Mouse (Mus musculus) forebrain, postnatal 0 days (tissue): ENCODE measurements around the gene Wdr74. TPM values are rescaled to one million over a fixed set of nuclear protein-coding genes. Genes with fewer than 3 reads are reported as not detected.

Experiments
- ATAC-seq: fragments of 200-750 bp; cut with Nextera tagmentation; 2 replicates; pipeline ENCODE4 v1.8.0; 2017; ENCODE audit warnings: mild to moderate bottlenecking, moderate library complexity
- DNase-seq: peaks from one replicate; pipeline ENCODE4 v3.0.0-alpha.2; 2015
- H3K27ac ChIP-seq: fragments of 300-500 bp; sonication (generic); 2 replicates; pipeline ENCODE4 v1.5.1; 2014; ENCODE audit warnings: low read depth, mild to moderate bottlenecking, antibody characterized with exemption, low read length, moderate library complexity, mixed read lengths
- H3K27me3 ChIP-seq: fragments of 300-500 bp; sonication (generic); 2 replicates; pipeline ENCODE4 v1.6.1; 2014; ENCODE audit warnings: mild to moderate bottlenecking, low read length, mixed read lengths; ENCODE audit not compliant: insufficient read depth
- H3K36me3 ChIP-seq: fragments of 300-500 bp; sonication (generic); 2 replicates; pipeline ENCODE4 v1.6.1; 2014; ENCODE audit warnings: mild to moderate bottlenecking, moderate library complexity; ENCODE audit not compliant: insufficient read depth
- H3K4me1 ChIP-seq: fragments of 300-500 bp; sonication (generic); 2 replicates; pipeline ENCODE4 v1.6.1; 2014; ENCODE audit warnings: antibody characterized with exemption; ENCODE audit not compliant: insufficient read depth
- H3K4me2 ChIP-seq: fragments of 300-500 bp; sonication (generic); 2 replicates; pipeline ENCODE4 v1.6.1; 2014; ENCODE audit warnings: low read depth, mild to moderate bottlenecking, moderate library complexity
- H3K4me3 ChIP-seq: fragments of 300-500 bp; sonication (generic); 2 replicates; pipeline ENCODE4 v1.5.1; 2014; ENCODE audit warnings: low read depth, low read length, mixed read lengths
- H3K9ac ChIP-seq: fragments of 300-500 bp; sonication (generic); 2 replicates; pipeline ENCODE4 v1.6.1; 2014; ENCODE audit warnings: mild to moderate bottlenecking
- H3K9me3 ChIP-seq: fragments of 300-500 bp; sonication (generic); 2 replicates; pipeline ENCODE4 v1.6.1; 2016; ENCODE audit warnings: low read length
- CTCF ChIP-seq: sonication (generic); IDR thresholded peaks from 2 replicates; pipeline ENCODE4 v1.5.1; 2016; ENCODE audit warnings: antibody characterized with exemption, control low read depth, low read depth
- WGBS: fragments of 180-500 bp; shearing (Covaris S2); extraction: QIAGEN DNeasy Blood & Tissue Kit; methylation state at CpG from one replicate; pipeline ENCODE4 v1.1.7; 2014; 5-methylcytosine and 5-hydroxymethylcytosine counted together
- polyA plus RNA-seq: library from polyadenylated mRNA; unstranded; fragments of >200 nt; fragmentation: Nextera tagmentation; extraction: Ambion mirVana; gene quantifications from 2 replicates; pipeline ENCODE4 v1.2.1, GENCODE M21; 2015
- total RNA-seq: library from RNA; depleted of rRNA; stranded (reverse); fragments of >200 nt; gene quantifications from 2 replicates; pipeline ENCODE4 v1.2.3, GENCODE M21; 2014

Wdr74 gene
- total and polyA plus RNA-seq, 2 experiments from 2014 or later: 74.1 to 98.7 TPM

GRCm38 (mm10) chr19:8745382-8745781 is 9.8 kb downstream of the Wdr74 start:
- Histone ChIP-seq H3K9ac (no peak overlapping the region), H3K9me3 (no peaks in the 10 kb centered on the region), H3K27ac (no peak overlapping the region), H3K4me2 (no peak overlapping the region), H3K4me1 (peaks cover 8% of the 10 kb centered on the region), H3K27me3 (no peaks in the 10 kb centered on the region), H3K36me3 (peaks cover 62% of the 10 kb centered on the region), H3K4me3 (no peak overlapping the region)
- WGBS: 96% methylated on average over 1 of the region's 1 CpGs
- ATAC-seq (no peak), DNase-seq (no peak)
- TF ChIP-seq CTCF: no peak

GRCm38 (mm10) chr19:8747368-8747767 is 11.7 kb downstream of the Wdr74 start:
- Histone ChIP-seq H3K4me1 (peaks cover 5% of the 10 kb centered on the region), H3K9ac (no peak overlapping the region), H3K4me2 (no peak overlapping the region), H3K4me3 (no peak overlapping the region), H3K27me3 (no peaks in the 10 kb centered on the region), H3K27ac (no peak overlapping the region), H3K36me3 (peaks cover 75% of the 10 kb centered on the region), H3K9me3 (no peaks in the 10 kb centered on the region)
- 73% methylated on average over 2 of the region's 2 CpGs for WGBS
- TF ChIP-seq CTCF: peak; percentile 43
- DNase-seq: no peak
- ATAC-seq: 0 out of 2 replicates have a peak, but pooled peaks have one; percentile 20

GRCm38 (mm10) chr19:8755652-8756051 is 20.0 kb downstream of the Wdr74 start:
- ATAC-seq (no peak), DNase-seq (no peak)
- no peak overlapping the region for H3K9ac ChIP-seq
- H3K4me1 ChIP-seq: peaks cover 16% of the 10 kb centered on the region
- H3K27me3 ChIP-seq: no peaks in the 10 kb centered on the region
- no peaks in the 10 kb centered on the region for H3K9me3 ChIP-seq
- peak overlapping the region; percentile 63; the same call in 1 of the 2 replicates for H3K4me2 ChIP-seq
- WGBS: 83% methylated on average over 3 of the region's 3 CpGs
- no peak overlapping the region for H3K4me3 ChIP-seq
- H3K27ac ChIP-seq: no peak overlapping the region
- H3K36me3 ChIP-seq: peaks cover 30% of the 10 kb centered on the region
- no peak for TF ChIP-seq CTCF

- Histone ChIP-seq H3K4me2 (peak within 1 kb of the TSS; percentile 63), H3K36me3 (peaks cover 21% of the 10 kb centered on the region), H3K4me3 (peak within 1 kb of the TSS; percentile 93), H3K4me1 (peaks cover 16% of the 10 kb centered on the region), H3K27me3 (no peaks in the 10 kb centered on the region), H3K9ac (peak within 1 kb of the TSS; percentile 92), H3K27ac (peak within 1 kb of the TSS; percentile 89), H3K9me3 (no peaks in the 10 kb centered on the region)
- DNase-seq: peak; percentile 95
- 2% methylated on average over 75 of the region's 75 CpGs for WGBS
- peak; percentile 26; the same call in 1 of the 2 replicates for TF ChIP-seq CTCF
- peak; percentile 96 for ATAC-seq
Observed at GRCm38 (mm10) chr19:8756635-8757387, 21.2 kb downstream of the Wdr74 start, which contains the start of gene Nxf1. Gene Nxf1, plus strand, starts transcription at chr19:8757073.

- peak overlapping the region; percentile 93 for H3K4me3 ChIP-seq
- peak; percentile 21 for DNase-seq
- H3K4me2 ChIP-seq: peak overlapping the region; percentile 63
- H3K4me1 ChIP-seq: peaks cover 16% of the 10 kb centered on the region
- no peaks in the 10 kb centered on the region for H3K27me3 ChIP-seq
- H3K9me3 ChIP-seq: no peaks in the 10 kb centered on the region
- H3K36me3 ChIP-seq: peaks cover 22% of the 10 kb centered on the region
- 4% methylated on average over 14 of the region's 14 CpGs for WGBS
- H3K9ac ChIP-seq: peak overlapping the region; percentile 92
- no peak for ATAC-seq
- peak overlapping the region; percentile 89 for H3K27ac ChIP-seq
- TF ChIP-seq CTCF: no peak
Observed at GRCm38 (mm10) chr19:8757471-8757998, 21.9 kb downstream of the Wdr74 start.

GRCm38 (mm10) chr19:8758899-8759298 is 23.3 kb downstream of the Wdr74 start:
- H3K4me2 ChIP-seq: no peak overlapping the region
- H3K27me3 ChIP-seq: no peaks in the 10 kb centered on the region
- H3K27ac ChIP-seq: no peak overlapping the region
- WGBS: 88% methylated on average over 2 of the region's 2 CpGs
- DNase-seq (no peak), ATAC-seq (no peak)
- TF ChIP-seq CTCF: no peak
- no peak overlapping the region for H3K9ac ChIP-seq
- no peak overlapping the region for H3K4me3 ChIP-seq
- no peaks in the 10 kb centered on the region for H3K9me3 ChIP-seq
- peaks cover 16% of the 10 kb centered on the region for H3K4me1 ChIP-seq
- H3K36me3 ChIP-seq: peaks cover 27% of the 10 kb centered on the region

- Histone ChIP-seq H3K9ac (no peak overlapping the region), H3K27ac (no peak overlapping the region), H3K4me2 (no peak overlapping the region), H3K36me3 (peaks cover 38% of the 10 kb centered on the region), H3K4me3 (no peak overlapping the region), H3K9me3 (0 out of 2 replicates have a peak, but pooled peaks cover 5% of the 10 kb centered on the region), H3K4me1 (peaks cover 15% of the 10 kb centered on the region), H3K27me3 (no peaks in the 10 kb centered on the region)
- no peak for DNase-seq
- peak; percentile 4; the same call in 1 of the 2 replicates for TF ChIP-seq CTCF
- ATAC-seq: no peak
- WGBS: 90% methylated on average over 2 of the region's 2 CpGs
Observed at GRCm38 (mm10) chr19:8760757-8761156, 25.1 kb downstream of the Wdr74 start.
